Mouse (Mus musculus) erythroblast, embryonic 14.5 days (primary cell): ENCODE data around the gene Ttc30a1.

ENCODE experiments used
- GATA1 ChIP-seq: IDR thresholded peaks from 2 replicates; pipeline ENCODE4 v1.6.1; 2012; ENCODE audit warnings: low read length, inconsistent platforms, mixed read lengths
- TAL1 ChIP-seq: IDR thresholded peaks from 3 replicates; pipeline ENCODE4 v1.6.1; 2012; ENCODE audit warnings: low read length, inconsistent platforms, mixed read lengths

GRCm38 (mm10) chr2:76030080-76030479, 48.3 kb upstream of the Ttc30a1 start:
- TF ChIP-seq TAL1 (no peak), GATA1 (no peak)
